Mouse (Mus musculus) ES-Bruce4 (cell line): Measurements from ENCODE around the gene Csmd2. TPM values are rescaled to one million over a fixed set of nuclear protein-coding genes. Genes with fewer than 3 reads are reported as not detected.

Experiments
- H3K27ac ChIP-seq: 2 replicates; pipeline ENCODE4 v1.5.1; 2012; ENCODE audit warnings: low read length, inconsistent platforms; ENCODE audit not compliant: insufficient read depth
- H3K27me3 ChIP-seq: 2 replicates; pipeline ENCODE4 v1.6.1; 2012; ENCODE audit warnings: mild to moderate bottlenecking, low read length, inconsistent platforms; ENCODE audit not compliant: control insufficient read depth, poor library complexity, insufficient read depth, severe bottlenecking
- H3K36me3 ChIP-seq: 2 replicates; pipeline ENCODE4 v1.6.1; 2012; ENCODE audit warnings: inconsistent platforms, mild to moderate bottlenecking, low read length, moderate library complexity; ENCODE audit not compliant: control insufficient read depth, poor library complexity, insufficient read depth, severe bottlenecking
- H3K4me1 ChIP-seq: one replicate; pipeline ENCODE4 v1.8.1; 2011; ENCODE audit warnings: low read length; ENCODE audit not compliant: control insufficient read depth, insufficient read depth
- H3K4me3 ChIP-seq: 2 replicates; pipeline ENCODE4 v1.5.1; 2011; ENCODE audit warnings: low read depth, mild to moderate bottlenecking, low read length
- H3K9ac ChIP-seq: 2 replicates; pipeline ENCODE4 v1.6.1; 2012; ENCODE audit warnings: low read depth, mild to moderate bottlenecking, inconsistent platforms; ENCODE audit not compliant: poor library complexity, severe bottlenecking
- H3K9me3 ChIP-seq: replicated peaks from 2 replicates; pipeline ENCODE4 v1.6.1; 2012; ENCODE audit warnings: mild to moderate bottlenecking, low read length, inconsistent platforms; ENCODE audit not compliant: control insufficient read depth, poor library complexity, insufficient read depth, severe bottlenecking
- CTCF ChIP-seq: IDR thresholded peaks from one replicate; pipeline ENCODE4 v1.8.1; 2011; ENCODE audit warnings: low read depth, low read length
- EP300 ChIP-seq: IDR thresholded peaks from 2 replicates; pipeline ENCODE4 v1.6.1; 2011; ENCODE audit warnings: low read depth, low read length; ENCODE audit not compliant: insufficient read depth
- POLR2A ChIP-seq: IDR thresholded peaks from one replicate; pipeline ENCODE4 v1.8.1; 2011; ENCODE audit warnings: low read length; ENCODE audit not compliant: insufficient read depth
- polyA plus RNA-seq: library from polyadenylated mRNA; stranded (reverse); fragments of >200 nt; gene quantifications from 2 replicates; pipeline ENCODE4 v1.2.4, GENCODE M21; 2011; ENCODE audit warnings: low read depth; ENCODE audit not compliant: missing spikeins, insufficient read depth, insufficient read length

Csmd2 gene
- polyA plus RNA-seq, 1 experiment, result 4.0 TPM

DNA sequence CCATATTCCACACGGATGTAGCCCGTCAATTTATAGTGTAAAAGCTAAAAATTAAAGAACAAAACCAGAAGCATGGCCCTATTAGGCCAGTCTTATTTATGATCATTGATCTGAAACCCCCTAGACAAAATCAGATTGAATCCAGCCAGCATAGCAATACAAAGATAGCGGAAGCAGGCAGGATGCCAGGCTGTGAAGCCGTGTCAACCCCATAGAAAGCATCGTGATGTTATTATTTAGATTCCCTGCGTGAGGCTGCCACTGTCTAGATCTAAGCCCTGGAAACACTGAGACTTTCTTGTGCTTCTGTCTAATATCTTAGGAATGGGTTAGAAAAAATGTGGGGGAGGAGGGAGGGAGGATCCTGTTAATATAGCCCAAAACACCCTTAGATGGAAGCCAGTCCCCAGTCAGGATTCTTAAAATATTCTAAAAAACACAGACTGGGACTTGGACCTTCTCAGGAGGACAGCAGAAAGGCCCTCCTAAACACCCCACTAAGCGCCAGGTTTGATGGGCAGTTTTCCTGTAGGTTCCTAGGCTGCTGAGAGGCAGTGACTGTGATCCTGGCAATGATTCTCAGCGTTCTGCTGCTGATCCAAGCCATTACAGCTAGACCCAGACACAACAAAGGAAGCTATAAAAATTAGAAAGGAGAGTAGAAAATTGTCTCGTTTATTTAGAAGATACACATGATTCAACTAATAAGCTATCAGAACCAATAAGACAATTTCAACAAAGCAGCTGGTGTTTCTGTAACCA is 419.6 kb downstream of the Csmd2 start:
- Histone ChIP-seq H3K36me3 (no peaks in the 10 kb centered on the region), H3K9me3 (no peaks in the 10 kb centered on the region), H3K9ac (no peak overlapping the region), H3K27ac (no peak overlapping the region), H3K27me3 (no peaks in the 10 kb centered on the region), H3K4me1 (no peaks in the 10 kb centered on the region), H3K4me3 (no peak overlapping the region)
- TF ChIP-seq POLR2A (no peak), CTCF (no peak), EP300 (no peak)

DNA sequence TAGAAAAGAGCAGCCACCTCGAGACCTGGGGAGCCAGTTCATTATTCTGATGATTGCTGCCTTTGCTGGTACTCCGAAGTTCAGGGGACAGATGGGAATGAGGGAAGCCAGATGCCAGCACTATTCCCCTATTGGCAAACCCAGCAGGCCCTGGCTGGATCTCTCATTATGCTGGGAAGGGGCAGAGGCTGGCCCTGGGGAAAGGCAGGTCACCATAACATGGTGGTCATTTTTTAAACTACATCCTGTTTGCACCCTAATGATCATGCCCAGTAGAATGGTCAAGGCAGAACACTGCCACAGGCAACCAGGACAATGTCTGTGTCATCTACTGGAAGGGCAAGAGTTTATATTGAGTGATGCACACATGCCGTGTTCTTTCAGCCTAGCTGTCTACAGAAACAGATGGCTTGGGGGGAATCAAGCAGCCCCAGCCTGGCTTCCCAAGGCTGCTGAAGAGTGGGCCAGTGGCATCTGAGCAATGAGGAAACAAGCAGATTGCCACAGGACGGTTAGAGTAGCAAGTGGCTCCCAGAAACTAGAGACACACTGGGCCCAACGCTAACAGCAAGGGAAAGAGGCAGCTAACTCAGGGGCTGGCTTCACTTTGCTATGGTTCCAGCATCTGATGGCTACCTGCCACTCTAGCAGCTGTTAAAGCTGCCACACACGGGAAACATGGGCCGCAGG is 424.4 kb downstream of the Csmd2 start:
- H3K9me3 ChIP-seq, result no peaks in the 10 kb centered on the region
- H3K27me3 ChIP-seq, result no peaks in the 10 kb centered on the region
- no peak overlapping the region for H3K9ac ChIP-seq
- no peak for TF ChIP-seq CTCF
- no peak for TF ChIP-seq EP300
- H3K4me1 ChIP-seq, result no peaks in the 10 kb centered on the region
- no peaks in the 10 kb centered on the region for H3K36me3 ChIP-seq
- no peak overlapping the region for H3K4me3 ChIP-seq
- H3K27ac ChIP-seq, result no peak overlapping the region

DNA sequence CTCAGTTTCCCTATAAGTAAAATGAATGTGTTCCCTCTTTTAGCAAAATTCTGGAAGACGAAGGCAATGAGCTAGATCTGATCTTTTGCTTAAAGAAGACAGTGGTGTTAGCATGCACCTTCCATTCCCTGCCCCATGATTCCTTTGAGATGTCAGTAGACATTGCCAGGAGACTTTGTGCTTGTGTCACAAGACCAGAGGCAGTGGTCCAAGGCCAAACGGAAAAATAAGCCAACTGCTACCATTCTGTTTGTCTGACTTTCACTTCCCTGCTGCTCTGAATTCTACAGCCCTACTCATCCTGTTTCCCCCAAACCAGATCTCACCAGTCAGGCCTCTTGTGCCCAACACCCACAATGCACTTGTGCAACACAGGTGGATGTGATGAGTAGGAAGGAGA is 427.1 kb downstream of the Csmd2 start:
- Histone ChIP-seq H3K27ac (no peak overlapping the region), H3K9me3 (no peaks in the 10 kb centered on the region), H3K9ac (no peak overlapping the region), H3K4me3 (no peak overlapping the region), H3K4me1 (no peaks in the 10 kb centered on the region), H3K27me3 (no peaks in the 10 kb centered on the region), H3K36me3 (no peaks in the 10 kb centered on the region)
- no peak for TF ChIP-seq CTCF
- no peak for TF ChIP-seq EP300
- TF ChIP-seq POLR2A, result no peak

DNA sequence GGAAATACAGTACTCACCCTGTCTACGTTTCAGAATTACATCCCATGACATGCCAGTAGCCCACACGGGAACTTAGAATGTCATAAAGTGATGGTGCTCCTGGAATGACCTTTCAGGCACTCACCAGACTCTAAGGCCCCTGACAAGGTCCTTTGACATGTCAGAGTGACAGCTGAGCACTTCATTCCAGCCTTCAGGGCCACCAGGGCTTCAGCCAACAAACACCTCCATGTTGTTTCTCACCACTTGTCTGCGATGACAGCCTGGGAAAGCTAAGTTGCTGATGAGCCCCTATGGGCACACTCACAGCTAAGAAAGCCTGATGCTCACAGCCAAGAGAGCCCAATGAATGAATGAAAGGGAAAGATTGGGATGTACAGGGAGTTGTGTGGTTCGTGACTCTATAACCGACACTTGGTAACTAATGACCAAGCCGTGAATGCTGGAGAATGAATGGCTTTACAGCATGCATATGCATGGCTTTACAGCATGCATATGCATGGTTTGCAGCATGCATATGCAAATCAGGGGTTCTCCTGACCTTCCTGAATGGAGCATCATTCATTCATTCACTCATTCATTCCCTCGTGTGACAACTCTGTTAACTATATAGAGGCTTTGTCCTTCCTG is 432.4 kb downstream of the Csmd2 start:
- no peaks in the 10 kb centered on the region for H3K4me1 ChIP-seq
- H3K9ac ChIP-seq, result no peak overlapping the region
- TF ChIP-seq POLR2A (no peak), EP300 (no peak), CTCF (no peak)
- no peak overlapping the region for H3K27ac ChIP-seq
- H3K27me3 ChIP-seq, result no peaks in the 10 kb centered on the region
- H3K36me3 ChIP-seq, result no peaks in the 10 kb centered on the region
- no peaks in the 10 kb centered on the region for H3K9me3 ChIP-seq
- no peak overlapping the region for H3K4me3 ChIP-seq

DNA sequence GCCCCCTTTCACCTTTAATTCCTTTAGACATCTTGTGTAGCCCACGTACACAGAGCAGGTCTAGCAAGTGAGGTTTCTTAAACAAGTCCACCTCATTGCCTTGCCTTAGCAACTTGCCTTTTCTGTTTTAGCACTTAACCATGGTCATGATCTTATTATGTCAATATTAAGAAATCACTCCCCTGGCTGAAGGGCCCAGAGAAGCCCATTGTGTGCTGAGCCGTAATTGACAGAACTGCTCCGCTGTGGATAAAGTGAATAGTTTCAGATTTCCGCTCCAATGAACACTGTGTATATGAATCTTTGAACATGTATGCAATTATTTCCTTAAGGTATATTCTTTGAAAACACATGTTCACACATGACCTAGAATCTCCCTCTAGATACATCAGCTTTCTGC is 434.8 kb downstream of the Csmd2 start:
- Histone ChIP-seq H3K9me3 (no peaks in the 10 kb centered on the region), H3K27ac (no peak overlapping the region)

DNA sequence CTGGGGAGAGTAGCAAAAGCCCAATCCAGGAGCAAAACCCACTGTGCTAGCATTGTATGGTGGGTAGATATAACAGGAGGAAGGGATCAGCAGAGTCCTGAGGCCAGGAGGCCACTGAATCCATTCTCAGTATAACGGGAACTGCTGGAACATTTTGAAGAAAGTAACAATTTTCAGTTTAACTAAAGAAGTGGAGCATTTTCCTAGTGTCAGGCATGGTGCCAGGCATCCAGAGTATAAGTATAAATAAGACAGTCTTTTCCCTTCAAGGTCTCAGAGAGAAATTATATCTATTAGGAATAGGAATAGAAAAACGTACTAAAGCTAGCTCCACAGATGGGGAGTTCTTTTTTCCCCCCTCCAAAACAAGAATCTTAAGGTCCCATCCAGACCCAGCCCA is 437.7 kb downstream of the Csmd2 start:
- Histone ChIP-seq H3K36me3 (no peaks in the 10 kb centered on the region), H3K9ac (no peak overlapping the region), H3K4me3 (no peak overlapping the region), H3K27ac (no peak overlapping the region), H3K27me3 (no peaks in the 10 kb centered on the region), H3K9me3 (no peaks in the 10 kb centered on the region), H3K4me1 (no peaks in the 10 kb centered on the region)
- no peak for TF ChIP-seq POLR2A

More for the DNA sequence above, 434.8 kb downstream of the Csmd2 start:
- Histone ChIP-seq H3K36me3 (no peaks in the 10 kb centered on the region), H3K27me3 (no peaks in the 10 kb centered on the region), H3K4me3 (no peak overlapping the region), H3K9ac (no peak overlapping the region), H3K4me1 (no peaks in the 10 kb centered on the region)
- TF ChIP-seq CTCF (no peak), EP300 (no peak), POLR2A (no peak)
